Mouse (Mus musculus): ENCODE results near the gene Cdh6. TPM values are rescaled to one million over a fixed set of nuclear protein-coding genes. Genes with fewer than 3 reads are reported as not detected.

Cdh6 gene
- polyA plus RNA-seq, 2 experiments: 0.01 to 0.04 TPM

GRCm38 (mm10) chr15:13016756-13017357, 156.6 kb downstream of the Cdh6 start:
- ATAC-seq (ENCODE audit: insufficient read depth): no peak
- no peak overlapping the region for H3K27ac ChIP-seq
- no peak overlapping the region for H3K9ac ChIP-seq (replicated peaks)
- no peaks in the 10 kb centered on the region for H3K9me3 ChIP-seq (ENCODE audit: control insufficient read depth, low read length)
- DNase-seq (ENCODE audit: low read depth in 3 of 3, low spot score in 3 of 3): no peak
- WGBS (ENCODE audit: insufficient replicate concordance): 48% methylated on average over 2 of the region's 2 CpGs
- no peak overlapping the region for H3K4me3 ChIP-seq (ENCODE audit: insufficient read depth in 1 of 2, low read depth in 2 of 2, low read length in 2 of 2)
- no peaks in the 10 kb centered on the region for H3K4me1 ChIP-seq (replicated peaks; ENCODE audit: control insufficient read depth in 2 of 2, insufficient read depth in 2 of 2, low read length in 1 of 2)
- H3K27me3 ChIP-seq (ENCODE audit: control insufficient read depth, insufficient read depth, low read length): no peaks in the 10 kb centered on the region
- no peaks in the 10 kb centered on the region for H3K36me3 ChIP-seq (replicated peaks; ENCODE audit: control insufficient read depth, insufficient read depth, low read depth)
- no peak overlapping the region for H3K4me2 ChIP-seq (ENCODE audit: low read depth)
- no peak for TF ChIP-seq CTCF (IDR thresholded peaks at IDR 0.05; ENCODE audit: low read depth)
- no peak for TF ChIP-seq EP300 (IDR thresholded peaks at IDR 0.05; ENCODE audit: low read depth)

DNA sequence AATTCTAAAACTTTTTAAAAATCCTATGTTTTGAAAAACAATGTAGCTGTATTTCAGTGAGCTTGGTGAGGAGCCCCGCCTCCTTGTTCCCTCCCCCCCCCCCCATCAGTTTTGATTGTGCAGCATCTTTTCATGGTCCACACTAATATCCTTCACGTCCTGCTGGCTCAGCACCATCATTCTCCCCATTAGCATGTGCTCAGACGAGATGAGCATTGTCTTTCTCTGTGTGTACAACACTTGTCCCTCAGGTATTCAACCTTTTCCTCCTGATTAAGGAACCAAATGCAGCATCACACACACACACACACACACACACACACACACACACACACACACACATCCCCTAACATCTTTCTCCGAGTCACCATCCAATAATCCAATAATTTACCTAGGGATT, 164.7 kb downstream of the Cdh6 start:
- no peak overlapping the region for H3K4me2 ChIP-seq (ENCODE audit: low read depth)
- no peak for DNase-seq (ENCODE audit: low read depth in 3 of 3, low spot score in 3 of 3)

GRCm38 (mm10) chr15:13005934-13006333, 167.5 kb downstream of the Cdh6 start:
- 67% methylated on average over 13 of the region's 13 CpGs for WGBS (ENCODE audit: insufficient replicate concordance)
- TF ChIP-seq EP300 (IDR thresholded peaks at IDR 0.05; ENCODE audit: low read depth) (no peak), CTCF (IDR thresholded peaks at IDR 0.05; ENCODE audit: low read depth) (peak; percentile 11; the same call in 1 of the 2 replicates)

More for the DNA sequence above, 164.7 kb downstream of the Cdh6 start:
- Histone ChIP-seq H3K27me3 (ENCODE audit: control insufficient read depth, insufficient read depth, low read length) (no peaks in the 10 kb centered on the region), H3K4me1 (replicated peaks; ENCODE audit: control insufficient read depth in 2 of 2, insufficient read depth in 2 of 2, low read length in 1 of 2) (no peaks in the 10 kb centered on the region), H3K36me3 (replicated peaks; ENCODE audit: control insufficient read depth, insufficient read depth, low read depth) (no peaks in the 10 kb centered on the region), H3K27ac (no peak overlapping the region), H3K4me3 (ENCODE audit: insufficient read depth in 1 of 2, low read depth in 2 of 2, low read length in 2 of 2) (no peak overlapping the region), H3K9ac (replicated peaks) (no peak overlapping the region), H3K9me3 (ENCODE audit: control insufficient read depth, low read length) (no peaks in the 10 kb centered on the region)
- WGBS (ENCODE audit: insufficient replicate concordance): 54% methylated on average over 4 of the region's 4 CpGs
- ATAC-seq (ENCODE audit: insufficient read depth): no peak
- TF ChIP-seq CTCF (IDR thresholded peaks at IDR 0.05; ENCODE audit: low read depth): no peak
- TF ChIP-seq EP300 (IDR thresholded peaks at IDR 0.05; ENCODE audit: low read depth): no peak

DNA sequence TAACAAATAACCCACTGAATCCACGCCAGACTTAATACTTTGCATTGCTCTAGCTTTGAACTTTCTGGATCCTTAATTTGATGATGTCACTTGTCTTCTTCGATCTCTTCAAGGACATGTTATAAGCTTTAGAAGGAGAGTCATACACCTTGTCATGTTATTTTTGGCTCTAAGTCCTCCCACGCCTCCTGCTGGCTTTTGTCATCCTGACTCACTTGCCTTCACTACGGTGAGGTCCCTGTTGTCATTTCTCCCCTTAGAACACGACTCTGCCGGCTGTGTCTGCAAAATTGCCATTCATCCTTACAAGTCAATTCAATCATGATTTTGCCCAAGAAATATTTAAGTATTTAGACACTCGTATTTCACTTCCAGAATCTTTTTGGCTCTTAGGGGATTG, 171.9 kb downstream of the Cdh6 start:
- H3K36me3 ChIP-seq (replicated peaks; ENCODE audit: control insufficient read depth, insufficient read depth, low read depth): no peaks in the 10 kb centered on the region
- no peaks in the 10 kb centered on the region for H3K9me3 ChIP-seq (ENCODE audit: control insufficient read depth, low read length)
- no peaks in the 10 kb centered on the region for H3K4me1 ChIP-seq (replicated peaks; ENCODE audit: control insufficient read depth in 2 of 2, insufficient read depth in 2 of 2, low read length in 1 of 2)
- 55% methylated on average over 7 of the region's 7 CpGs for WGBS (ENCODE audit: insufficient replicate concordance)
- H3K4me2 ChIP-seq (ENCODE audit: low read depth): no peak overlapping the region
- H3K27ac ChIP-seq: no peak overlapping the region
- DNase-seq (ENCODE audit: low read depth in 3 of 3, low spot score in 3 of 3): no peak
- no peak overlapping the region for H3K4me3 ChIP-seq (ENCODE audit: insufficient read depth in 1 of 2, low read depth in 2 of 2, low read length in 2 of 2)
- no peaks in the 10 kb centered on the region for H3K27me3 ChIP-seq (ENCODE audit: control insufficient read depth, insufficient read depth, low read length)
- ATAC-seq (ENCODE audit: insufficient read depth): no peak
- no peak overlapping the region for H3K9ac ChIP-seq (replicated peaks)
- no peak for TF ChIP-seq CTCF (IDR thresholded peaks at IDR 0.05; ENCODE audit: low read depth)
- TF ChIP-seq EP300 (IDR thresholded peaks at IDR 0.05; ENCODE audit: low read depth): no peak

More at GRCm38 (mm10) chr15:13005934-13006333, 167.5 kb downstream of the Cdh6 start:
- H3K9ac ChIP-seq (replicated peaks): no peak overlapping the region
- DNase-seq (ENCODE audit: low read depth in 3 of 3, low spot score in 3 of 3) (no peak), ATAC-seq (ENCODE audit: insufficient read depth) (no peak)
- H3K27ac ChIP-seq: no peak overlapping the region
- no peaks in the 10 kb centered on the region for H3K4me1 ChIP-seq (replicated peaks; ENCODE audit: control insufficient read depth in 2 of 2, insufficient read depth in 2 of 2, low read length in 1 of 2)
- no peak overlapping the region for H3K4me2 ChIP-seq (ENCODE audit: low read depth)
- no peaks in the 10 kb centered on the region for H3K27me3 ChIP-seq (ENCODE audit: control insufficient read depth, insufficient read depth, low read length)
- no peaks in the 10 kb centered on the region for H3K36me3 ChIP-seq (replicated peaks; ENCODE audit: control insufficient read depth, insufficient read depth, low read depth)
- no peak overlapping the region for H3K4me3 ChIP-seq (ENCODE audit: insufficient read depth in 1 of 2, low read depth in 2 of 2, low read length in 2 of 2)
- H3K9me3 ChIP-seq (ENCODE audit: control insufficient read depth, low read length): no peaks in the 10 kb centered on the region

DNA sequence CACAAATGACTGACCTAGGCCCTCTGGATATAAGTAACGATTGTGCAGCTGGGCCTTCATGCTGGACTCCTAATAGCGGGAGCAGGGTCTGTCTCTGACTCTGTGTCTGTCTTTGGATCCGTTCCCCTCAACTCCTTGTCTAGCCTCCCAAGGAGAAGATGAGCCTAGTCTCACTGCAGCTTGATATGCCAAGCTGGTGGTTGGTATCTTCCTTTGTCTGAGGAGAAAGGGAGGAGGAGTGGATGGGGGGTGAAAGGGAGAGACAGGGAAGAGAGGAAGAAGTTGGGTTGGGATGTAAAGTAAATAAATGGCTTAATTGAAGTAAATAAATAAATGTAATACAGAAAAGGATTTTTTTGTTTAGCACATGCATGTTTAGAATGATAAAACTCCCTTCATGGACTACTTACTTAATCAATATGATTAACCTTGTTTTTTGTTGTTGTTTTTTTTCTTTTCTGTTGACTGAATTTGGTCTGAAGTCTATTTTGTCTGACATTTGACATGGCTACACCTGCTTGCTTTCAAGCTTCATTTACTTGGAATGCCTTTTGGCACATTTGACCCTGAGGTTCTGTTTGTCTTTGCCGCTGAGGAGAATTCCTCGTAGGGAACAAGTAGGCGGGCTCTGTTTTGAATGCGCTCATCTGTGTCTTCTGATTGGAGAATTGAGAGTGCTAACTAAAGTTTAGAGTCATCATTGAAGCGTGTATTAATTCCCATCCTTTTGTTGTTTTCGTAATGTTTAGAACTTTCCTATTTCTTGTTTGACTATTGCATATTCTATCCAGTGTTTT, 178.7 kb downstream of the Cdh6 start:
- ATAC-seq (ENCODE audit: insufficient read depth): no peak
- WGBS (ENCODE audit: insufficient replicate concordance): 70% methylated on average over 9 of the region's 9 CpGs
- TF ChIP-seq EP300 (IDR thresholded peaks at IDR 0.05; ENCODE audit: low read depth) (no peak), CTCF (IDR thresholded peaks at IDR 0.05; ENCODE audit: low read depth) (no peak)

More for the DNA sequence above, 178.7 kb downstream of the Cdh6 start:
- H3K9me3 ChIP-seq (ENCODE audit: control insufficient read depth, low read length): no peaks in the 10 kb centered on the region
- no peak for DNase-seq (ENCODE audit: low read depth in 3 of 3, low spot score in 3 of 3)
- H3K9ac ChIP-seq (replicated peaks): no peak overlapping the region
- H3K4me1 ChIP-seq (replicated peaks; ENCODE audit: control insufficient read depth in 2 of 2, insufficient read depth in 2 of 2, low read length in 1 of 2): no peaks in the 10 kb centered on the region
- no peak overlapping the region for H3K4me3 ChIP-seq (ENCODE audit: insufficient read depth in 1 of 2, low read depth in 2 of 2, low read length in 2 of 2)
- H3K27me3 ChIP-seq (ENCODE audit: control insufficient read depth, insufficient read depth, low read length): no peaks in the 10 kb centered on the region
- no peak overlapping the region for H3K4me2 ChIP-seq (ENCODE audit: low read depth)
- no peak overlapping the region for H3K27ac ChIP-seq
- H3K36me3 ChIP-seq (replicated peaks; ENCODE audit: control insufficient read depth, insufficient read depth, low read depth): no peaks in the 10 kb centered on the region
